Mouse (Mus musculus): ENCODE measurements around the gene Hddc2. TPM values are rescaled to one million over a fixed set of nuclear protein-coding genes. Genes with fewer than 3 reads are reported as not detected.

Hddc2 gene
- polyA plus RNA-seq (2015; fragmentation: Nextera tagmentation; extraction: Ambion mirVana): 54.8 and 62.9 TPM in 2 replicates

DNA sequence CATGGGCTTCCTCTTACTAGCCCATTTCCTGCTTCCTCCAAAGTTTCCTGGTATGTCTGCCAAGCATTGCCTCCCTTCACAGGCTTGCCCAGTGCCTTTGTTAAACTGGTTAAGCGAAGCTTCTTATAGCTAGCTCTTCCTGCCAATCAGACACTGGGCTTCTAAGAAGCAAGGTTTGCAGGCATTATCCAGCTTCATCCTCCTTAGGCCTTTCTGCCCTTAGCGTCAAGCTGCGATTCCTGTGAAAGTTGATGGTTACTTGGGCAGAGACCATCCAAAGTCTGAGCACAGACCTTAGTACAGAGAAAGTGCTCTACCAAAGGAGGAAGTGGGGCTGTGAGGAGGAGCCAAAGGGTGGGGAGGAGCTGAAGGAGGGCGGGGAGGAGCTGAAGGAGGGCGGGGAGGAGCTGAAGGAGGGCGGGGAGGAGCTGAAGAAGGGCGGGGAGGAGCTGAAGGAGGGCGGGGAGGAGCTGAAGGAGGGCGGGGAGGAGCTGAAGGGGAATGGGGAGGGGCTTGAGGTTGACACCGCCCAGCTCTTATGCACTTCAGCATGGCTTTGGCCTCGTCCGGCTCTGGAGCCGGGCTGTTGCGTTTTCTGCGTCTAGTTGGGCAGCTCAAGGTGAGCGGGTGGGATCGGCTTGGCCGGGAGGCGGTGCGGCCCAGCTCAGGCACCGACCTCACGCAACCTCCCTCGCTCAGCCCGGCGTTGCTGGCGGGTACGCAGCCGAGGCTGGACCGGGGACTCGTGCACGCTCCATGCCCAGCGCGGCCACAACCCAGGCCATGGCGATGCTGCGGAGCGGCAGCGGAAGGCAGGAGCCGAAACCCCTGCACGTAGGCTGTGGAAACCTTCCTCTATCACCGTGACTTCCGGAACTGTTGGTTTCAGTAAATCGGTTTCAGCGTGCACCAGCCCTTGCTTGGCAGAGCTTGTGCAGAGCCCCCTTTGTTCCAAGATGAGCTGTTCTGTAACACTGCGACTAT, at the start of gene Hddc2:
Hddc2 (plus strand) TSS at position 519 of the 984 bp plus-strand sequence.
- Histone ChIP-seq H3K4me1 (peaks cover 14% of the 10 kb centered on the region), H3K9ac (peak within 1 kb of the TSS; percentile 85), H3K27ac (peak within 1 kb of the TSS; percentile 86), H3K36me3 (ENCODE audit: poor library complexity, severe bottlenecking) (peaks cover 11% of the 10 kb centered on the region; the same call in 1 of the 2 replicates), H3K4me3 (peak within 1 kb of the TSS; percentile 70), H3K9me3 (replicated peaks) (no peaks in the 10 kb centered on the region), H3K4me2 (peak within 1 kb of the TSS; percentile 70), H3K27me3 (no peaks in the 10 kb centered on the region)
- peak; percentile 96 for ATAC-seq
- WGBS: 4% methylated on average over 41 of the region's 44 CpGs

DNA sequence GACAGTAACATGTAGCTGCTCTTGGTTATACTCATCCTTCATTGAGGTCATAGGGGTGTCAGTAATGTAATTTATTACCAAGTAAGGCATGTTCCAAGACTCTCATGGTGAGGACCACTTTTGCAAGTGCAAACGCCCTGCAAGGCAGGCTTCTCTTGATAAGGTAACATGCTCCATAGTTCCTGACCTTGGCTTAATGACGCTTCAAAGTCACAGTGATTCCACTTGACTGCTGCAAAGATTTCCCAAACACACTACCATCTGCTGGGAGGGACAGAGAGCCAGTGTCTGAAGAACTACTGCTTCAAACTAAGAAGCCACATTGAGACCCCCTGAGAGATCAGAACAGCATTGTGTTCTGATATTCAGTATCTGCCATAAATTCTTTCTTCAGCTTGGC, 40.4 kb upstream of the Hddc2 start:
- Histone ChIP-seq H3K4me2 (no peak overlapping the region), H3K4me1 (0 out of 2 replicates have a peak, but pooled peaks cover 3% of the 10 kb centered on the region), H3K9ac (no peak overlapping the region), H3K27me3 (no peaks in the 10 kb centered on the region), H3K27ac (no peak overlapping the region), H3K4me3 (no peak overlapping the region), H3K9me3 (replicated peaks) (no peaks in the 10 kb centered on the region), H3K36me3 (ENCODE audit: poor library complexity, severe bottlenecking) (no peaks in the 10 kb centered on the region)
- 77% methylated on average over 2 of the region's 2 CpGs for WGBS
- no peak for ATAC-seq

DNA sequence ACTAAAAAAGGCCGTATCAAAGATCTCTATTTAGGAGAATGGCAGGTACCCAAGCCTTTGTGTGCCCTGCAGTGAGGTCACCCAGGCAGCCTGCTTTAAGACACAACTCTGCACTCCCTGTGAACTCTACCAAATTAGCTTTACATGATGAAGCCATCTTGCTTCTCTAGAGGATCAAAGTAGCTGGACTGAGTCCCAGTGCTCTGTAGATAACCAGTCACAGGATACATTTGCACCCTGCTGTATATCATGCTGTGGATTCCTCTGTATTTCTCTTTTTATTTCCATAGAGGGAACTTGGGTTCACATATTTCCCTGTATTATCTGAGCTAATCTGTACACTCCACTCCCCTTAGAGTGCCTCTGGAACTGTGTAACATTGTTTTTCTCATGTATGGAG, 40.0 kb upstream of the Hddc2 start:
- 0 out of 2 replicates have a peak, but pooled peaks have one; percentile 33 for ATAC-seq

DNA sequence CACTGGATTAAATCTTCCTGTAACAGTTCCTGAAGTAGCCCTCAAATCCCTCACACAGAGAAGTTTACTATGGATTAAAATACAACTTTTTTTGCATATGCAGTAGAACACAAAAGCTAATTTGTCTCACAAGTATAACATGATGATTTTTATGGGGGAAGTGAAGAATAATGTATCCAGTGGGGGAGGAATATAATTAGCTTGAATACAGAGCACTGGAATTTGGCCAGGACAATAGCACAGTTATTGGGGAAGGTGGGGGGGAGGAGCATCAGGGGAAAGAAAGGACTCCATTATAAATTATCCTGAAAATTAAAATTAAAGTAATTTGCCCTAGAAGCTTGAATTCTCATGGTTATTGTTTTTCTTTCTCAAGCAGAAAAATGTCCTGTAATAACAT, 25.4 kb upstream of the Hddc2 start:
- no peak for ATAC-seq

More for the DNA sequence above, 40.0 kb upstream of the Hddc2 start:
- Histone ChIP-seq H3K27me3 (no peaks in the 10 kb centered on the region), H3K9ac (no peak overlapping the region), H3K27ac (no peak overlapping the region), H3K9me3 (replicated peaks) (no peaks in the 10 kb centered on the region), H3K4me2 (no peak overlapping the region), H3K4me3 (no peak overlapping the region), H3K36me3 (ENCODE audit: poor library complexity, severe bottlenecking) (no peaks in the 10 kb centered on the region), H3K4me1 (0 out of 2 replicates have a peak, but pooled peaks cover 3% of the 10 kb centered on the region)
- WGBS: 38% methylated on average over 1 of the region's 1 CpGs

DNA sequence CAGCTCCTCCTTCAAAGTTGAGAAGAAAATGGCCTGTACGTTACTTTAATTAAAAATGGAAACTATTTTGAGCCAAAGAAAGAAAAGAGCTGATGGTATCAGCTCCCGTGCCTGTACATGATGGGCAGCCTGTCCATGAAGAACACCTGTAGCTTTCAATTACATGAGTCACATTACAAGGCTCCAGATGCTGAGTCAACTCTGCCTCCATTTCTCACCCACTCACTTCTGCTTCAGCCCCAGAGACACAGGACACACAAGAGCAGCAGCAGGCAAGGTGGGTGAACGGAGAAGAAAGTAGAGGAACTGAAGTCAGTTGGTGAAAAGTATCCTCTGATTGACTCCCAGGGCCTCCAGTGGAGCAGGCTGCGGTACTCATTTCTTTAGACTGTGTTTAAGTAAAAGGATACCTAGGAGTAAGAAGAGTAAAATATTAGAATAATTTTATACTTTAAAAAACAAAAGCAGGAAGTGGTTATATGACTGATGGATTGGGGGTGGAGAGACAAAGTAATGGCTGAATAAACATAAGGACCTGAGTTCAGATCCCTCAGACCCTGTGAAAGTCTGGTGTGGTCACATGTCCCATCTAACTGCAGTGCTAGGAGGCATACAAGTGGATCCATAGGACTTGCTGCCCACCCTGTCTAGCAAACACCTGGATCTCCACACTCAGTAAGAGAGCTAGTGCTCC, 24.3 kb upstream of the Hddc2 start:
- no peaks in the 10 kb centered on the region for H3K4me1 ChIP-seq
- H3K4me3 ChIP-seq: no peak overlapping the region
- no peaks in the 10 kb centered on the region for H3K9me3 ChIP-seq (replicated peaks)
- no peak overlapping the region for H3K27ac ChIP-seq
- H3K27me3 ChIP-seq: no peaks in the 10 kb centered on the region
- WGBS: 88% methylated on average over 4 of the region's 4 CpGs
- H3K9ac ChIP-seq: no peak overlapping the region
- no peak for ATAC-seq
- H3K4me2 ChIP-seq: no peak overlapping the region
- no peaks in the 10 kb centered on the region for H3K36me3 ChIP-seq (ENCODE audit: poor library complexity, severe bottlenecking)

More for the DNA sequence above, 25.4 kb upstream of the Hddc2 start:
- H3K27me3 ChIP-seq: no peaks in the 10 kb centered on the region
- no peaks in the 10 kb centered on the region for H3K4me1 ChIP-seq
- H3K9ac ChIP-seq: no peak overlapping the region
- no peaks in the 10 kb centered on the region for H3K36me3 ChIP-seq (ENCODE audit: poor library complexity, severe bottlenecking)
- no peaks in the 10 kb centered on the region for H3K9me3 ChIP-seq (replicated peaks)
- no peak overlapping the region for H3K27ac ChIP-seq
- no peak overlapping the region for H3K4me3 ChIP-seq
- no peak overlapping the region for H3K4me2 ChIP-seq

DNA sequence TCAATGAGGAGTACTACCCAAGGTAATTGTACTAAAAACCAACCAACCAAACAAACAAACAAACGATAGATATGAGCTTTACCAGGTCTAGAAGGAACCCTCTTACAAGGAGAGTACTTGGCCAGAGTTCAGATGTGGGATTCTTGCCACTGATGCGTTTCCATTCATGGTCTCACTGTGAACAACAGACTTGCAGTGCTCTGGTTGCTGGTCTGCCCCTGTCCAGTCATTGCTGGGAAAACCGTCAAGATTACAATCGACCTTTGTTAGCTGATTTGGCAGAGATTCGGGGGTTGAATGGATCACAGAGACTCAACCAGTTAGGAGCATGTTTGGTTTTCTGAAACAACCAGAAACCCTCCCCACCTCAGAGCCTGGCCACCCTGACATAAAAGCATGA, 17.5 kb upstream of the Hddc2 start:
- H3K4me3 ChIP-seq: no peak overlapping the region
- H3K27me3 ChIP-seq: no peaks in the 10 kb centered on the region
- peaks cover 12% of the 10 kb centered on the region for H3K4me1 ChIP-seq
- H3K36me3 ChIP-seq (ENCODE audit: poor library complexity, severe bottlenecking): no peaks in the 10 kb centered on the region
- no peaks in the 10 kb centered on the region for H3K9me3 ChIP-seq (replicated peaks)
- H3K4me2 ChIP-seq: no peak overlapping the region
- peak; percentile 54; the same call in 1 of the 2 replicates for ATAC-seq
- no peak overlapping the region for H3K9ac ChIP-seq
- 14% methylated on average over 5 of the region's 5 CpGs for WGBS
- H3K27ac ChIP-seq: no peak overlapping the region

DNA sequence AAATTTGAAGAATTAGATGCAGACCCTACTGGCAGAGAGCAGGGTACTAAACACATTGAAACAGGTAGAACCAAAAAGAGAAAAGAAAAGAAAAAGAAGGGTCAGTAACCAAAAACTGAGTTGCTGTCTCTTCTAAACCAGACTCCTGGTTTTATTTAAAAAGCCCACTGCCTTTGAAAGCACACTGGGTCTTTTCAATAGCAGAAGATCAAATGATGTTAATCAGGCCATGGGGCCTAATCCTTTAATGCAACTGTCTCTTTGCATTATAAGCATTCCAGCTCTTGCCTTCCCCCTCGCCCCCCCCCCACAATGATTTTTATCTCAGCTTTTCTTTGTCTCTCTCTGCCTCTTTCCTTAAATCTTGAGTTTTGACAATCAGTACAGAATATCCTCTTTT, 16.7 kb upstream of the Hddc2 start:
- Histone ChIP-seq H3K4me3 (no peak overlapping the region), H3K4me2 (no peak overlapping the region), H3K27me3 (no peaks in the 10 kb centered on the region), H3K9me3 (replicated peaks) (no peaks in the 10 kb centered on the region), H3K36me3 (ENCODE audit: poor library complexity, severe bottlenecking) (no peaks in the 10 kb centered on the region), H3K4me1 (peaks cover 12% of the 10 kb centered on the region), H3K9ac (no peak overlapping the region), H3K27ac (no peak overlapping the region)
- ATAC-seq: no peak
- WGBS: 0% methylated on average over 1 of the region's 1 CpGs

DNA sequence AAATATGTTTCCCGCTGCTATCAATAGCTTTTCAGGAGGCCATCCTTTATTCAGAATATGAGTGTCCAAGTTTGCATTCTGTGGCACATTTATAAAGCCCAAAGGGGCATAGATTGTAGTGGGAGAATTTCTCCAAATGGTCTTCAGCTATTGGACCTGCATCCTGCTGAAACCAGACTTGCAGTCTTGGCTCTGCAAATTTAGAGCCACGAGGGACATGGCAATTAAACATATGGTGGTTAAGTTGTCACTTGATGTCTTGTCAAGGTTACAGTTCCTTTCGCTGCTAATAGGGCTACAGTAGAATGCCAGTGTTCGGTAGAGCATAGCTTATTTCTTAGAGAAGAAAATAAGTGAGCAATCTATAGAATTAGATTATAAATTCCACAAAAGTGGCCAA, 16.1 kb upstream of the Hddc2 start:
- Histone ChIP-seq H3K9me3 (replicated peaks) (no peaks in the 10 kb centered on the region), H3K4me1 (peaks cover 12% of the 10 kb centered on the region), H3K27me3 (no peaks in the 10 kb centered on the region), H3K4me3 (no peak overlapping the region), H3K27ac (no peak overlapping the region), H3K4me2 (no peak overlapping the region), H3K36me3 (ENCODE audit: poor library complexity, severe bottlenecking) (no peaks in the 10 kb centered on the region), H3K9ac (no peak overlapping the region)
- ATAC-seq: no peak
- 53% methylated on average over 4 of the region's 4 CpGs for WGBS

DNA sequence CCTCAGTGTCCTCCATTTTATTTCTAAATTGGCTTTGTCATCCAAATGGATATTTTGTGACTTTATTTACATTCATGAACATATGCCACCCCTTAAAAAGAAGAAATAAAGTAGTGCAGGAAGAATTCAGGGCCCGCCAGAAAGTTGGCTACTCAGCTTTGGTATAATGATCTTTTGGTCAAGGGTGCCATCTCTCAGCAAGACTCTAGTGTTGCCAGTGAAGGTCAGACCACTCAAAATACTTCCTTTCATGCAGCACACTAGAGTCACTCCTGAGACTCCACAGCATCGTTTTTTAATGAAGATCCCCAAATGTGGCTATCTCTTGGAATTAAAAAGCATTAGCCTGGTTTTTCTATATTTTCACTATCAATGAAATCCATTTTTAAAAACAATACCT, 14.9 kb upstream of the Hddc2 start:
- WGBS: 63% methylated on average over 2 of the region's 2 CpGs
- ATAC-seq: no peak

DNA sequence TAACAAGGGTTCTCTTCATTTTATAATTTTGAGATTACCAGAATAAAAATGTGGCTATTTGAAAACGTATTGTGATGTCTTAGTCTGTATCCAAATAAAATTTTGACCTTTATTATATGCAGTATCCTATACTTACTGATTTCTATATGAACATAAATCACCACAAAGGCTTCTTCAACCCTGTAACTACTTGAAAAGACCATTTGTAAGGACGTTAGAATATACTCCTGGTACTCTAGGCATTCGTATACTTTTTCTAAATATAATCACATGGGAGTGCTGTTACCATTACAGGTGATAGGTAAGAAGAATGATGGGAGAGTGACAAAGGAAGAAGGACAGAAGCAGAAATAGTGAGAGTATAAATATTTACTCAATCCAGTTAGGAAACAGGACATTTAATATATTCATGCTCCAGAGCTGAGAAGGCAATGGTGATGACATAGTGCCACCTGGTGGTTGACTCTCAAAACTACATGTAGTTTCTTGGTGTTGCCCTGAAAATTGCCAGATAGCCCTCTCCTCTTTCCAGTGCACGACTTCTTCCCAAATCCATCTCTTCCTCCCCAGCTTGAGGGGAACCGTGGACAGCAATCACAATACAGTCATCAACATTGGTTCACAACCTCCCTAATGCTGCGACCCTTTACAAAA, 14.1 kb upstream of the Hddc2 start:
- Histone ChIP-seq H3K27me3 (no peaks in the 10 kb centered on the region), H3K4me1 (peaks cover 12% of the 10 kb centered on the region), H3K27ac (no peak overlapping the region), H3K4me3 (no peak overlapping the region), H3K36me3 (ENCODE audit: poor library complexity, severe bottlenecking) (no peaks in the 10 kb centered on the region), H3K9me3 (replicated peaks) (no peaks in the 10 kb centered on the region), H3K9ac (no peak overlapping the region), H3K4me2 (no peak overlapping the region)
- WGBS: 42% methylated on average over 6 of the region's 6 CpGs
- peak; percentile 80 for ATAC-seq

More for the DNA sequence above, 14.9 kb upstream of the Hddc2 start:
- peaks cover 12% of the 10 kb centered on the region for H3K4me1 ChIP-seq
- H3K9me3 ChIP-seq (replicated peaks): no peaks in the 10 kb centered on the region
- no peaks in the 10 kb centered on the region for H3K27me3 ChIP-seq
- H3K9ac ChIP-seq: no peak overlapping the region
- no peak overlapping the region for H3K27ac ChIP-seq
- H3K4me2 ChIP-seq: no peak overlapping the region
- no peaks in the 10 kb centered on the region for H3K36me3 ChIP-seq (ENCODE audit: poor library complexity, severe bottlenecking)
- no peak overlapping the region for H3K4me3 ChIP-seq

DNA sequence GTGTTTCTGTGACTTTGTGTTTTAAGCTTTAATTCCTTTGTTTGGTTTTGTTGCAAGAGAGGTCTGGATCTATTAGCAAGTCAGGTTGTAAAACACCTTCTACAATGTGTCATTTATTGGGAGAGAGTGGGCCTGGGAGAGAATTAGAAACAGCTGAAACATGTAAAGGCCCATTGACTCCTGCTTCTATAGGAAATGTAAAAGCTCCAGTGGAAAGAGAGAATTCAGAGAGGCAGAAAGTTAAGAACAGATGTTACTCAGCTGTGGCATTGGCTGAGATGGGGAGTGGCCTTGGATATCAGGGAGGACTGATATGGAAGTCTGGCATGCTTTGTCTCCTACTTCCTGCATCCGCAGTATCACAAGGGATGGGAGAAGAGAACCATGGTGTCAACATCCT, 12.9 kb upstream of the Hddc2 start:
- Histone ChIP-seq H3K9me3 (replicated peaks) (no peaks in the 10 kb centered on the region), H3K4me1 (peaks cover 12% of the 10 kb centered on the region), H3K36me3 (ENCODE audit: poor library complexity, severe bottlenecking) (no peaks in the 10 kb centered on the region), H3K9ac (no peak overlapping the region), H3K4me2 (no peak overlapping the region), H3K27me3 (no peaks in the 10 kb centered on the region), H3K4me3 (no peak overlapping the region), H3K27ac (no peak overlapping the region)
- no peak for ATAC-seq
- WGBS: 95% methylated on average over 1 of the region's 1 CpGs

DNA sequence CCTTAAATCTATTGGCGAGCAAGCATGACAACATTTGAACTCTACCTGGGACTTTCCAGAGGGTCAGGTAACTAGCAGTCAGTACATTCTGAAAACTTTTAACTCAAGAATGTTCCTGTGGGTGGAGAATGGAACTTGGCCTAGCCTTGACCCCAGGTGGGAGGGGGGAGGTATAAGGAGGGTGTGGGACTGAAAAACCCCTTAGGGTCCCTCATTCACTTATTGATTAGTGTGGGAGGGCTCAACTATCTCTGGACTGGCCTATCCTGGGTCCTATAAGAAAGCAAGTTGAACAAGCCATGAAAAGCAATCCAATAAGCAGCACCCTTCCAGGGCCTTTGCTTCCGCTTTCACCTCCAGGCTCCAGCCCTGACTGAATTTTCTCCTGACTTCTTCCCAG, 9.7 kb upstream of the Hddc2 start:
- Histone ChIP-seq H3K4me2 (no peak overlapping the region), H3K27ac (no peak overlapping the region), H3K4me3 (no peak overlapping the region), H3K4me1 (no peaks in the 10 kb centered on the region), H3K9me3 (replicated peaks) (no peaks in the 10 kb centered on the region), H3K9ac (no peak overlapping the region), H3K27me3 (no peaks in the 10 kb centered on the region), H3K36me3 (ENCODE audit: poor library complexity, severe bottlenecking) (no peaks in the 10 kb centered on the region)
- WGBS: 95% methylated on average over 2 of the region's 2 CpGs
- no peak for ATAC-seq
